Mouse (Mus musculus) CH12.LX (cell line): ENCODE data around the gene Tlr9.

Experiments
- EP300 ChIP-seq: IDR thresholded peaks from 2 replicates; pipeline ENCODE4 v1.6.1; 2011; ENCODE audit warnings: low read length, improper control_type of control experiment
- UBTF ChIP-seq: IDR thresholded peaks from 2 replicates; pipeline ENCODE4 v1.6.1; 2012; ENCODE audit warnings: low read depth, mild to moderate bottlenecking, inconsistent platforms, low read length, improper control_type of control experiment, moderate library complexity
- ZKSCAN1 ChIP-seq: IDR thresholded peaks from 2 replicates; pipeline ENCODE4 v1.6.1; 2012; ENCODE audit warnings: low read depth, inconsistent platforms, low read length, improper control_type of control experiment, borderline replicate concordance

GRCm38 (mm10) chr9:106258990-106259389, 36.6 kb downstream of the Tlr9 start:
- TF ChIP-seq UBTF (no peak), EP300 (no peak), ZKSCAN1 (no peak)
